Mouse (Mus musculus): ENCODE results near the gene Fyb.

DNA sequence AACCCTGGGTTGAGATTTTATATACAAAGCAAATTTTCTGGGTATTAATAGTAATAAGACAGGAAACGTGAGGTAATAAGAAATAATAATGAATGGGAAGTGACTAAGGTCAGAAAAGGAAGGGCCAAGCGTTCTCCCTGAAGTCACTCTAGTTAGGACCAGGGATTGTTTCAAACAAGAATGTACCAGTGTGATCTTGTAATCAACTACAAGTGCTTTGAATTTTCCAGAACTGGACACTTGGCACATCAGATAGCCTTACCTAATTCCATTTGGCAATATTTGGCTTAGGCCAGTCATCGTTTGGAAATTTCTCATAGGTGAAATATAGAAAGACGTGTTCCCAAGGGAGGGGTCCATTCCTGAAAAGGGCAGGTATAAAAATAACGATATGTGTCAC, 103.5 kb downstream of the Fyb start:
- TF ChIP-seq CHD2 (IDR thresholded peaks at IDR 0.05; ENCODE audit: low read depth, low read length) (no peak), MAFK (IDR thresholded peaks at IDR 0.05; ENCODE audit: insufficient read depth, low read depth, low read length) (no peak)
